Mouse (Mus musculus) MEL (cell line): ENCODE measurements at regions not wholly inside any gene's neighbourhood (a gene's known extent, or its start where the extent isn't known, plus 50 kb on each side); places are given as distances from the start of the nearest gene placed in this dataset.

Experiments
- DNase-seq: peaks from one replicate; pipeline ENCODE4 v3.0.0; 2011; ENCODE audit warnings: low read depth, low spot score
- H3K27ac ChIP-seq: 2 replicates; pipeline ENCODE4 v1.5.1; 2012; ENCODE audit warnings: low read depth, mild to moderate bottlenecking, control low read depth, low read length, moderate library complexity; ENCODE audit not compliant: control insufficient read depth
- H3K27me3 ChIP-seq, 2 experiments: fragments of 150-350 bp in 1 of 2; sonication (generic) in 1 of 2; 2 replicates each; pipeline ENCODE4 v1.6.1; 2012; ENCODE audit warnings: low read length in 2 of 2, mild to moderate bottlenecking in 2 of 2, improper control_type of control experiment in 1 of 2, moderate library complexity in 1 of 2; ENCODE audit not compliant: insufficient read depth in 2 of 2, control insufficient read depth in 1 of 2
- H3K36me3 ChIP-seq, 2 experiments: 2 replicates each; pipeline ENCODE4 v1.6.1; 2012 to 2014; ENCODE audit warnings: low read length in 2 of 2, improper control_type of control experiment in 1 of 2, inconsistent platforms in 1 of 2, mild to moderate bottlenecking in 1 of 2; ENCODE audit not compliant: insufficient read depth in 2 of 2, control insufficient read depth in 1 of 2
- H3K4me1 ChIP-seq, 2 experiments: fragments of 150-350 bp in 1 of 2; sonication (generic) in 1 of 2; 2 replicates each; pipeline ENCODE4 v1.6.1; 2012; ENCODE audit warnings: low read length in 2 of 2, improper control_type of control experiment in 1 of 2, mild to moderate bottlenecking in 1 of 2; ENCODE audit not compliant: insufficient read depth in 2 of 2, control insufficient read depth in 1 of 2
- H3K4me3 ChIP-seq, 2 experiments: fragments of 150-350 bp in 1 of 2; sonication (generic) in 1 of 2; 2 replicates each; pipeline ENCODE4 v1.5.1; 2012; ENCODE audit warnings: low read depth in 2 of 2, low read length in 2 of 2, mild to moderate bottlenecking in 2 of 2, moderate library complexity in 2 of 2, control low read depth in 1 of 2, improper control_type of control experiment in 1 of 2; ENCODE audit not compliant: control insufficient read depth in 1 of 2, insufficient read depth in 1 of 2
- H3K79me2 ChIP-seq: 2 replicates; pipeline ENCODE4 v1.6.1; 2012; ENCODE audit warnings: mild to moderate bottlenecking, low read length, moderate library complexity; ENCODE audit not compliant: control insufficient read depth, poor library complexity, insufficient read depth
- H3K9ac ChIP-seq: 2 replicates; pipeline ENCODE4 v1.6.1; 2012; ENCODE audit warnings: low read depth, mild to moderate bottlenecking, control low read depth, low read length, moderate library complexity; ENCODE audit not compliant: control insufficient read depth, poor library complexity, severe bottlenecking
- H3K9me3 ChIP-seq: fragments of 150-350 bp; sonication (generic); replicated peaks from 2 replicates; pipeline ENCODE4 v1.6.1; 2012; ENCODE audit warnings: mild to moderate bottlenecking, low read length, improper control_type of control experiment, moderate library complexity; ENCODE audit not compliant: insufficient read depth
- BHLHE40 ChIP-seq: IDR thresholded peaks from 2 replicates; pipeline ENCODE4 v1.6.1; 2012; ENCODE audit warnings: low read depth, mild to moderate bottlenecking, inconsistent platforms, low read length, improper control_type of control experiment, borderline replicate concordance
- CHD1 ChIP-seq: IDR thresholded peaks from 2 replicates; pipeline ENCODE4 v1.6.1; 2012; ENCODE audit warnings: low read depth, mild to moderate bottlenecking, inconsistent platforms, low read length, improper control_type of control experiment
- E2F4 ChIP-seq: IDR thresholded peaks from 2 replicates; pipeline ENCODE4 v1.6.1; 2011; ENCODE audit warnings: low read depth, low read length, improper control_type of control experiment, borderline replicate concordance
- ELF1 ChIP-seq: IDR thresholded peaks from 2 replicates; pipeline ENCODE4 v1.6.1; 2014; ENCODE audit warnings: low read depth, mild to moderate bottlenecking, inconsistent platforms, low read length, improper control_type of control experiment, moderate library complexity
- ETS1 ChIP-seq: IDR thresholded peaks from 2 replicates; pipeline ENCODE4 v1.6.1; 2012; ENCODE audit warnings: low read depth, mild to moderate bottlenecking, inconsistent platforms, low read length, improper control_type of control experiment, moderate library complexity
- GATA1 ChIP-seq: IDR thresholded peaks from 2 replicates; pipeline ENCODE4 v1.6.1; 2011; ENCODE audit warnings: low read depth, low read length, improper control_type of control experiment
- HCFC1 ChIP-seq: IDR thresholded peaks from 2 replicates; pipeline ENCODE4 v1.6.1; 2012; ENCODE audit warnings: low read depth, mild to moderate bottlenecking, inconsistent platforms, low read length, improper control_type of control experiment, moderate library complexity
- JUND ChIP-seq: IDR thresholded peaks from 2 replicates; pipeline ENCODE4 v1.6.1; 2011; ENCODE audit warnings: low read depth, mild to moderate bottlenecking, improper control_type of control experiment, low read length
- KAT2A ChIP-seq: conservative IDR thresholded peaks from 2 replicates; pipeline ENCODE4 v1.6.1; 2012; ENCODE audit warnings: low read depth, low read length, improper control_type of control experiment, inconsistent platforms
- MAZ ChIP-seq: IDR thresholded peaks from 2 replicates; pipeline ENCODE4 v1.6.1; 2012; ENCODE audit warnings: low read depth, mild to moderate bottlenecking, inconsistent platforms, low read length, improper control_type of control experiment
- MEF2A ChIP-seq: IDR thresholded peaks from 2 replicates; pipeline ENCODE4 v1.6.1; 2014; ENCODE audit warnings: low read depth, mild to moderate bottlenecking, inconsistent platforms, low read length, improper control_type of control experiment; ENCODE audit not compliant: poor library complexity, insufficient replicate concordance, severe bottlenecking; ENCODE audit errors: extremely low read depth
- MYC ChIP-seq: IDR thresholded peaks from 2 replicates; pipeline ENCODE4 v1.6.1; 2011; ENCODE audit warnings: low read depth, mild to moderate bottlenecking, low read length, improper control_type of control experiment, moderate library complexity
- NRF1 ChIP-seq: IDR thresholded peaks from 2 replicates; pipeline ENCODE4 v1.6.1; 2014; ENCODE audit warnings: low read depth, mild to moderate bottlenecking, inconsistent platforms, low read length, improper control_type of control experiment, moderate library complexity; ENCODE audit not compliant: poor library complexity, insufficient read depth, severe bottlenecking
- RAD21 ChIP-seq: IDR thresholded peaks from 2 replicates; pipeline ENCODE4 v1.6.1; 2011; ENCODE audit warnings: mild to moderate bottlenecking, low read depth, low read length, improper control_type of control experiment
- SIN3A ChIP-seq: IDR thresholded peaks from 2 replicates; pipeline ENCODE4 v1.6.1; 2012; ENCODE audit warnings: low read length, improper control_type of control experiment, inconsistent platforms
- SMC3 ChIP-seq: IDR thresholded peaks from 2 replicates; pipeline ENCODE4 v1.6.1; 2011; ENCODE audit warnings: low read depth, low read length, improper control_type of control experiment
- TAL1 ChIP-seq: IDR thresholded peaks from 2 replicates; pipeline ENCODE4 v1.6.1; 2012; ENCODE audit warnings: mild to moderate bottlenecking, inconsistent platforms, low read length, moderate library complexity, mixed read lengths
- TBP ChIP-seq: IDR thresholded peaks from 2 replicates; pipeline ENCODE4 v1.8.0; 2011; ENCODE audit warnings: low read depth, low read length, improper control_type of control experiment
- TCF12 ChIP-seq: IDR thresholded peaks from 2 replicates; pipeline ENCODE4 v1.6.1; 2014; ENCODE audit warnings: low read depth, mild to moderate bottlenecking, inconsistent platforms, low read length, improper control_type of control experiment, moderate library complexity
- UBTF ChIP-seq: IDR thresholded peaks from 2 replicates; pipeline ENCODE4 v1.6.1; 2012; ENCODE audit warnings: low read depth, mild to moderate bottlenecking, inconsistent platforms, low read length, improper control_type of control experiment, moderate library complexity, borderline replicate concordance; ENCODE audit not compliant: insufficient read depth
- USF2 ChIP-seq, 2 experiments: IDR thresholded peaks; 2 replicates each; pipeline ENCODE4 v1.6.1; 2011 to 2012; ENCODE audit warnings: improper control_type of control experiment in 2 of 2, low read length in 2 of 2, borderline replicate concordance in 1 of 2, inconsistent platforms in 1 of 2, low read depth in 1 of 2, mild to moderate bottlenecking in 1 of 2; ENCODE audit not compliant: insufficient read depth in 1 of 2
- ZC3H11A ChIP-seq: IDR thresholded peaks from 2 replicates; pipeline ENCODE4 v1.6.1; 2012; ENCODE audit warnings: low read depth, mild to moderate bottlenecking, inconsistent platforms, low read length, improper control_type of control experiment
- ZKSCAN1 ChIP-seq: IDR thresholded peaks from 2 replicates; pipeline ENCODE4 v1.6.1; 2012; ENCODE audit warnings: low read depth, mild to moderate bottlenecking, inconsistent platforms, low read length, improper control_type of control experiment, moderate library complexity
- ZNF384 ChIP-seq: IDR thresholded peaks from 2 replicates; pipeline ENCODE4 v1.6.1; 2012; ENCODE audit warnings: low read depth, mild to moderate bottlenecking, inconsistent platforms, low read length, improper control_type of control experiment

DNA sequence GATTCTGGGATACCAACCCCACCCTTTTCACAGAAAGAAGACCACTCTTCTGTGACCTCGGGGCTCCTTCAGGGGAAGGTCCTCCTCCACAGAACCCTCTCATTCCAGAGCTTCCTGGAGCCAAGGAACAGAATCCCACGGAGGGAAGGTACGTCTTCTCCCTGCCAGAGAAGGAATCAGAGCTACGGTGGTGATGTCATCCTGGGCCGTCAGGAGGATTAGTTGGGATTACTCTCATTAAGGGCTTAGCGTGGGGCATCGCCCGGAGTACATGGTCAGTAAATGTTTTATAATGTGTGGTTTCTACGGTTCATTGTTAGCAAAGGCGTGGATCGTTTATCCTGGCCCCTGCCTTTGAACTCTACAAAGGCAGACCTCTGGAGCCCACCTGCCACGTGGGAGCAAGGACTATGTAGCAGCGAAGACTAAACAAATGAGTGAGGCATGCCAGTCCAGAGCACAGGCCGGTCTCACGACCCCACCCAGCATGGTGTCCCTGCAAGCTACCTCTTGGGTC lies 221.1 kb downstream of the Uaca start:
- Histone ChIP-seq H3K4me1 (no peaks in the 10 kb centered on the region; a peak in 1 of 4 replicates), H3K9ac (no peak overlapping the region), H3K27me3 (no peaks in the 10 kb centered on the region), H3K9me3 (no peaks in the 10 kb centered on the region), H3K36me3 (no peaks in the 10 kb centered on the region), H3K79me2 (no peaks in the 10 kb centered on the region), H3K4me3 (no peak overlapping the region), H3K27ac (no peak overlapping the region)
- no peak for DNase-seq
- TF ChIP-seq MAZ = no peak
- no peak for TF ChIP-seq TCF12
- TF ChIP-seq GATA1 = no peak
- no peak for TF ChIP-seq SIN3A
- no peak for TF ChIP-seq ZNF384
- TF ChIP-seq HCFC1 = no peak
- TF ChIP-seq E2F4 = no peak
- no peak for TF ChIP-seq BHLHE40
- TF ChIP-seq UBTF = no peak
- TF ChIP-seq RAD21 = no peak

DNA sequence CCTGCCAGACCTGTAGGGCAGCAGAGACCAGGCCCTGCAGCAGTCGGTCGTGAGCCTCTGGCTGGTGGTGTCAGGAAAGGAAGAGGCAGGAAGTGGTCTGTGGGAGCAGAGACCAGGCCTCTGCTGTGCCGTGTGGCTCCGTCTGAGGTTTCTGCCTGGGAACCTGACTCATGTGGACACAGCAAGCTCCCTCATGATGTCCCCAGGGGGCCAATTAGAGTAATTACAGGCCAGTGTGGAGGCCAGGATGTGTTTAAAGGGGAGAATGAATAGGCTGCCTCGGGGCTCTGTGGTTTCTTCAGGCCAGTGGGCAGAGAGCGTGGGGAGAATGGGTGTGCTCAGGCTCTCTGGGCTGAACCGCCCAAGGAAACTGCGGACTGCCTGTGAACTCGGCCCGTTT lies 222.3 kb downstream of the Uaca start:
- no peak overlapping the region for H3K4me3 ChIP-seq
- DNase-seq = no peak

More for the DNA sequence above, 222.3 kb downstream of the Uaca start:
- no peaks in the 10 kb centered on the region for H3K9me3 ChIP-seq
- no peak overlapping the region for H3K27ac ChIP-seq
- H3K27me3 ChIP-seq = no peaks in the 10 kb centered on the region
- no peaks in the 10 kb centered on the region; a peak in 1 of 4 replicates for H3K4me1 ChIP-seq
- no peak overlapping the region for H3K9ac ChIP-seq
- no peaks in the 10 kb centered on the region for H3K79me2 ChIP-seq
- TF ChIP-seq TCF12 (no peak), ETS1 (no peak), SMC3 (no peak), SIN3A (no peak), TAL1 (no peak), USF2 (IDR thresholded peaks at IDR 0.05; ENCODE audit: borderline replicate concordance in 1 of 2, insufficient read depth in 1 of 2, low read depth in 1 of 2, low read length in 2 of 2) (no peak), GATA1 (no peak), JUND (no peak), MEF2A (no peak), RAD21 (no peak), NRF1 (no peak), UBTF (no peak), ZKSCAN1 (no peak), MYC (no peak), TBP (no peak), CHD1 (no peak), ELF1 (no peak), HCFC1 (no peak), KAT2A (no peak), ZC3H11A (no peak)
- no peaks in the 10 kb centered on the region for H3K36me3 ChIP-seq
